In genomic region chr16:33317646-33318045, GRCm38 (mm10) we compare ENCODE assay signal across 29 mouse cellular contexts.
DNase-seq lines count a peak whose midpoint lies in the region; ATAC-seq and TF ChIP-seq lines count a peak whose summit lies in the region.
"Had no signal": no experiment of that assay in that cellular context is flagged by ENCODE, and none has a peak within 500 bp of the region (broad histone marks: within the 10 kb centered on the region; RNA-seq: fewer than 3 reads in every experiment).

No protein-coding gene starts in this region.

- TF ChIP-seq RAD21 in CH12.LX (IDR thresholded peaks at IDR 0.05; ENCODE audit: low read depth, low read length) = peak; percentile 22

- no peak for TF ChIP-seq POLR2A in CH12.LX (IDR thresholded peaks at IDR 0.05; ENCODE audit: low read depth, low read length)

- no peak for DNase-seq in gastrocnemius, adult 2 months
- no peak for DNase-seq in gastrocnemius, postnatal 10 days
- DNase-seq in left cerebral cortex, adult 2 months (ENCODE audit: extremely low spot score in 1 of 2, low spot score in 2 of 2) = no peak
- DNase-seq in left cerebral cortex, adult 18-20 months (ENCODE audit: low spot score in 2 of 2) = no peak
- no peak for DNase-seq in CH12.LX (ENCODE audit: extremely low read depth)
- no peak for DNase-seq in Patski (ENCODE audit: low read depth, low spot score)
- no peak for DNase-seq in thymus, postnatal 25 days
- DNase-seq: adrenal gland, adult 2 months; cerebellum, adult 11-12 months; cerebellum, postnatal 25 days; kidney, adult 18-20 months; kidney, postnatal 25 days; lung, embryonic 14.5 days; lung, postnatal 36 days; midbrain, embryonic 14.5 days; retina, postnatal 1 day; right cerebral cortex, postnatal 25 days; spleen, adult 18-20 months; thymus, adult 18-20 months; thymus, postnatal 4 days had no signal

- CTCF ChIA-PET in Patski (lab: Charles Lee) = no interaction called here

- H3K27ac ChIP-seq in gastrocnemius, adult 2 months = no peak overlapping the region
- peak overlapping the region; percentile 26; the same call in 1 of the 2 replicates for H3K27ac ChIP-seq in left cerebral cortex, adult 2 months
- no peak overlapping the region for H3K27ac ChIP-seq in CH12.LX (ENCODE audit: insufficient read depth, low read depth)
- H3K27ac ChIP-seq in forebrain, embryonic 15.5 days (replicated peaks) = no peak overlapping the region
- H3K27ac ChIP-seq: embryonic facial prominence, embryonic 12.5 days; forebrain, embryonic 12.5 days; heart, embryonic 10.5 days; hindbrain, embryonic 12.5 days; neural tube, embryonic 12.5 days; stomach, embryonic 15.5 days had no signal

- H3K79me2 ChIP-seq in CH12.LX (replicated peaks; ENCODE audit: control insufficient read depth, extremely low read depth, insufficient read depth, poor library complexity, severe bottlenecking) = no peaks in the 10 kb centered on the region

- no peak for ATAC-seq in Patski
- no peak for ATAC-seq in forebrain, embryonic 15.5 days (replicated peaks)

- no peak overlapping the region for H3K4me3 ChIP-seq in gastrocnemius, adult 2 months
- no peak overlapping the region for H3K4me3 ChIP-seq in left cerebral cortex, adult 2 months
- H3K4me3 ChIP-seq in CH12.LX (replicated peaks in 1 of 3; ENCODE audit: low read depth in 2 of 3, low read length in 2 of 3, poor library complexity in 1 of 3) = no peak overlapping the region
- no peak overlapping the region for H3K4me3 ChIP-seq in forebrain, embryonic 15.5 days
- H3K4me3 ChIP-seq: embryonic facial prominence, embryonic 12.5 days; erythroblast, embryonic 14.5 days; forebrain, embryonic 12.5 days; heart, embryonic 10.5 days; hindbrain, embryonic 12.5 days; megakaryocyte, embryonic 14.5 days; neural tube, embryonic 12.5 days; stomach, embryonic 15.5 days had no signal

- POLR2A ChIA-PET in Patski (lab: Charles Lee) = interaction anchor here (0.6 to 0.8 kb wide), 2 partner anchors 102 to 645 kb away, joined by 3 to 6 read pairs; no protein-coding TSS in a partner anchor

- 72% methylated on average over 3 of the region's 3 CpGs for WGBS in forebrain, embryonic 15.5 days

- H3K4me1 ChIP-seq in CH12.LX (ENCODE audit: control insufficient read depth in 1 of 2, insufficient read depth in 2 of 2) = peaks cover 7 to 19% of the 10 kb centered on the region in 2 experiments
- no peaks in the 10 kb centered on the region for H3K4me1 ChIP-seq in forebrain, embryonic 15.5 days
- H3K4me1 ChIP-seq: megakaryocyte, embryonic 14.5 days; neural tube, embryonic 12.5 days; stomach, embryonic 15.5 days had no signal

- intact Hi-C loops in gastrocnemius, adult 2 months (cut with DNase I) = no loop called here
- intact Hi-C loops in left cerebral cortex, adult 2 months (cut with DNase I) = no loop called here

- H3K9ac ChIP-seq in CH12.LX (ENCODE audit: insufficient read depth, low read depth) = no peak overlapping the region
- H3K9ac ChIP-seq in forebrain, embryonic 15.5 days (replicated peaks) = no peak overlapping the region
- H3K9ac ChIP-seq: embryonic facial prominence, embryonic 12.5 days; forebrain, embryonic 12.5 days; hindbrain, embryonic 12.5 days; lung, embryonic 14.5 days; neural tube, embryonic 12.5 days; stomach, embryonic 15.5 days had no signal

- in situ Hi-C loops in CH12.LX (cut with MboI; ENCODE audit: low pct_ligation_motif_present, low pct_unique_long_range_greater_than_20kb, low sequenced_read_pairs) = loop anchor here (25.0 kb wide), 1 partner anchor 645 kb away; the partner anchor contains the start of gene Umps
- in situ Hi-C loops in Patski (cut with MboI; ENCODE audit: low pct_unique_long_range_greater_than_20kb) = no loop called here

- H3K9me3 ChIP-seq in CH12.LX (replicated peaks; ENCODE audit: low read length) = peaks cover 2% of the 10 kb centered on the region
- H3K9me3 ChIP-seq in forebrain, embryonic 15.5 days = no peaks in the 10 kb centered on the region
- H3K9me3 ChIP-seq: embryonic facial prominence, embryonic 12.5 days; forebrain, embryonic 12.5 days; heart, embryonic 10.5 days; hindbrain, embryonic 12.5 days; neural tube, embryonic 12.5 days; stomach, embryonic 15.5 days had no signal

- H3K27me3 ChIP-seq in CH12.LX (replicated peaks) = no peaks in the 10 kb centered on the region
- no peaks in the 10 kb centered on the region for H3K27me3 ChIP-seq in Patski
- no peaks in the 10 kb centered on the region for H3K27me3 ChIP-seq in forebrain, embryonic 15.5 days
- H3K27me3 ChIP-seq: embryonic facial prominence, embryonic 12.5 days; forebrain, embryonic 12.5 days; hindbrain, embryonic 12.5 days; neural tube, embryonic 12.5 days; stomach, embryonic 15.5 days had no signal

- dilution Hi-C loops in CH12.LX (cut with MboI; ENCODE audit: extremely low pct_ligation_motif_present, extremely low pct_unique_long_range_greater_than_20kb, low sequenced_read_pairs) = no loop called here

- H3K36me3 ChIP-seq in CH12.LX (replicated peaks in 1 of 2; ENCODE audit: control insufficient read depth in 1 of 2, insufficient read depth in 1 of 2, low read length in 1 of 2) = no peaks in the 10 kb centered on the region
- no peaks in the 10 kb centered on the region for H3K36me3 ChIP-seq in forebrain, embryonic 15.5 days
- H3K36me3 ChIP-seq: embryonic facial prominence, embryonic 12.5 days; forebrain, embryonic 12.5 days; heart, embryonic 10.5 days; hindbrain, embryonic 12.5 days; neural tube, embryonic 12.5 days; stomach, embryonic 15.5 days had no signal

- H3K4me2 ChIP-seq in CH12.LX (ENCODE audit: insufficient read depth, low read depth, poor library complexity, severe bottlenecking) = no peak overlapping the region
- H3K4me2 ChIP-seq in forebrain, embryonic 15.5 days (replicated peaks) = no peak overlapping the region
- H3K4me2 ChIP-seq: embryonic facial prominence, embryonic 12.5 days; forebrain, embryonic 12.5 days; hindbrain, embryonic 12.5 days; lung, embryonic 14.5 days; neural tube, embryonic 12.5 days; stomach, embryonic 15.5 days had no signal

- TF ChIP-seq CTCF in gastrocnemius, adult 2 months (IDR thresholded peaks at IDR 0.05) = peak; percentile 34; the same call in 1 of the 2 replicates
- TF ChIP-seq CTCF in left cerebral cortex, adult 2 months (IDR thresholded peaks at IDR 0.05) = peak; percentile 32
- peak in 1 of 2 experiments; percentile 41; a peak in 3 of 4 replicates for TF ChIP-seq CTCF in CH12.LX (conservative IDR thresholded peaks at IDR 0.05 in 1 of 2, IDR thresholded peaks at IDR 0.05 in 1 of 2; ENCODE audit: low read depth in 2 of 2, low read length in 2 of 2)
- TF ChIP-seq CTCF in Patski (IDR thresholded peaks at IDR 0.05) = peak; percentile 36

- no peak for TF ChIP-seq EP300 in CH12.LX (IDR thresholded peaks at IDR 0.05; ENCODE audit: low read length)

TF ChIP-seq in CH12.LX, 34 proteins besides CTCF, POLR2A, EP300 and RAD21:
- no peak for TF ChIP-seq RCOR1 (conservative IDR thresholded peaks at IDR 0.05; ENCODE audit: low read depth, low read length)
- TF ChIP-seq IRF4 (IDR thresholded peaks at IDR 0.05; ENCODE audit: low read depth, low read length) = no peak
- no peak for TF ChIP-seq USF2 (conservative IDR thresholded peaks at IDR 0.05; ENCODE audit: low read depth, low read length)
- 0 out of 2 replicates have a peak, but pooled peaks have one; percentile 5 for TF ChIP-seq SMC3 (IDR thresholded peaks at IDR 0.05; ENCODE audit: low read depth, low read length)
- no peak for TF ChIP-seq HCFC1 (IDR thresholded peaks at IDR 0.05; ENCODE audit: low read depth, low read length)
